8 mouse cellular contexts compared by ENCODE assay signal in the genomic region with DNA sequence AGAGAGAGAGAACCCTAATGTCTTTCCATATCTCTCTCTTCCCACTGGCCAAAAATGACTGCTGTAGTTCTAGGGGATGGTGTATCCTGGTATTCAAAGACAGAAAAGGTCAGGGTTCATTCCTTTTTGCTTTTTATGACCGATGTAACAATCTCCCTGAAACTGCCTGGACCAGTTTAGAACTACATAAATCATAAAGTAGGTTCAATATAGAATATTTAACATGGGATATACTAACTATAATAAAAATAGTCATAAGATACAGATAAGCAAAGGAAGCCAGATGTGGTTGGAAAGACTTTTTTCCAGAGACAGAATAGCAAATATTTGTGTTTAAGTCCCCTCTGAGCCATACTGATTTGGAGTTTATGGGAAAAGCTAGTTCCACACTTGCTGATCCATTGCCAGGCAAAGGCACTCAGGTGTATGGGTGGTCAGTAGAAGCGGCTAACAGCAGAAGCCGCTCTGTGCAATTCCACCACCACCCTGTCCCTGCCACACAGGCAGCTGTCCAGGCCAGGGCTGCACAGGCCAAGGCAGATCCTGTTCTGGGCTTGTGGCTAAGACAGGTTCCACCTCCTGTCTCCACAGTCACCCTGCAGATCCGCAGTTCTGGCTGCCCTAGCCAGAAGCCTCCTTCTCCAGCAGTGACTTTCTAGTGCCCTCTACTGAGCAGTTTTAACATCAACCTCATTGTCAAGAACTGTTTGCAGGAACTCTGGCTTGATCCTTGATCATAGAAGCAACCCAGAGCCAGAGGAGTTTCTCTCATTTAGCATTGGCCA. TPM values are rescaled to one million over a fixed set of nuclear protein-coding genes. Genes with fewer than 3 reads are reported as not detected.
DNase-seq lines count a peak whose midpoint lies in the region; ATAC-seq lines count a peak whose summit lies in the region.

No protein-coding gene starts in this region.

- no peaks in the 10 kb centered on the region for H3K9me3 ChIP-seq in intestine, embryonic 16.5 days (ENCODE audit: control insufficient read depth, low read length)
- H3K9me3 ChIP-seq in midbrain, embryonic 15.5 days: no peaks in the 10 kb centered on the region
- H3K9me3 ChIP-seq in stomach, embryonic 16.5 days (replicated peaks; ENCODE audit: control insufficient read depth, low read length): no peaks in the 10 kb centered on the region

- DNase-seq in thymus, postnatal 0 days (ENCODE audit: low spot score): peak; percentile 14
- DNase-seq in thymus, postnatal 36 days: no peak
- peak; percentile 84 for DNase-seq in embryo, embryonic 10.5 days (ENCODE audit: low spot score)
- peak; percentile 10 to 16 for DNase-seq in gastrocnemius, postnatal 36 days
- DNase-seq in left cerebral cortex, postnatal 14 days (ENCODE audit: low spot score in 2 of 2): peak; percentile 65 to 71

- intact Hi-C loops in gastrocnemius, postnatal 36 days (cut with DNase I): no loop called here
- intact Hi-C loops in left cerebral cortex, postnatal 14 days (cut with DNase I): loop anchor here (5.0 kb wide), 1 partner anchor 861 kb away; the partner anchor contains the start of gene Epha3

- ATAC-seq in intestine, embryonic 16.5 days: peak; percentile 89
- peak; percentile 94 for ATAC-seq in midbrain, embryonic 15.5 days (replicated peaks)
- peak; percentile 77 for ATAC-seq in stomach, embryonic 16.5 days (ENCODE audit: insufficient read depth, low FRiP score)

- H3K4me1 ChIP-seq in intestine, embryonic 16.5 days (ENCODE audit: control insufficient read depth, insufficient read depth, low read length): 0 out of 2 replicates have a peak, but pooled peaks cover 5% of the 10 kb centered on the region
- H3K4me1 ChIP-seq in midbrain, embryonic 15.5 days: no peaks in the 10 kb centered on the region
- H3K4me1 ChIP-seq in stomach, embryonic 16.5 days (ENCODE audit: control insufficient read depth, insufficient read depth, low read length): peaks cover 3% of the 10 kb centered on the region; the same call in 1 of the 2 replicates

- H3K9ac ChIP-seq in intestine, embryonic 16.5 days (ENCODE audit: low read depth, low read length): no peak overlapping the region
- no peak overlapping the region for H3K9ac ChIP-seq in midbrain, embryonic 15.5 days
- no peak overlapping the region for H3K9ac ChIP-seq in stomach, embryonic 16.5 days (ENCODE audit: low read length)

- 27% methylated on average over 4 of the region's 4 CpGs for WGBS in intestine, embryonic 16.5 days
- 49% methylated on average over 4 of the region's 4 CpGs for WGBS in midbrain, embryonic 15.5 days
- 31% methylated on average over 4 of the region's 4 CpGs for WGBS in stomach, embryonic 16.5 days

- H3K4me2 ChIP-seq in intestine, embryonic 16.5 days (ENCODE audit: low read depth, low read length): no peak overlapping the region
- no peak overlapping the region for H3K4me2 ChIP-seq in midbrain, embryonic 15.5 days
- H3K4me2 ChIP-seq in stomach, embryonic 16.5 days (ENCODE audit: low read depth, low read length): no peak overlapping the region

- H3K36me3 ChIP-seq in intestine, embryonic 16.5 days (ENCODE audit: control insufficient read depth, insufficient read depth, low read length): no peaks in the 10 kb centered on the region
- H3K36me3 ChIP-seq in midbrain, embryonic 15.5 days (replicated peaks): no peaks in the 10 kb centered on the region
- H3K36me3 ChIP-seq in stomach, embryonic 16.5 days (ENCODE audit: control insufficient read depth, insufficient read depth, low read length): no peaks in the 10 kb centered on the region

- H3K27ac ChIP-seq in intestine, embryonic 16.5 days (ENCODE audit: low read length): no peak overlapping the region
- H3K27ac ChIP-seq in midbrain, embryonic 15.5 days: no peak overlapping the region
- H3K27ac ChIP-seq in stomach, embryonic 16.5 days (ENCODE audit: low read length): no peak overlapping the region

- no peak overlapping the region for H3K4me3 ChIP-seq in intestine, embryonic 16.5 days (ENCODE audit: low read length)
- H3K4me3 ChIP-seq in midbrain, embryonic 15.5 days: no peak overlapping the region
- no peak overlapping the region for H3K4me3 ChIP-seq in stomach, embryonic 16.5 days (replicated peaks; ENCODE audit: low read length)

- no peaks in the 10 kb centered on the region for H3K27me3 ChIP-seq in intestine, embryonic 16.5 days (replicated peaks; ENCODE audit: control insufficient read depth, insufficient read depth, low read length)
- no peaks in the 10 kb centered on the region for H3K27me3 ChIP-seq in midbrain, embryonic 15.5 days (replicated peaks)
- no peaks in the 10 kb centered on the region for H3K27me3 ChIP-seq in stomach, embryonic 16.5 days (ENCODE audit: control insufficient read depth, insufficient read depth, low read length)

RNA-seq across cellular contexts. Expression of gene 4930453N24Rik, which starts 47.5 kb away (rescaled TPM):
- 23.4 and 25.1 TPM in 2 replicates for polyA plus RNA-seq in thymus, postnatal 0 days (2015; fragmentation: Nextera tagmentation; extraction: Ambion mirVana)
- 10 to 100 TPM; 36.6 to 44.8 TPM for total RNA-seq in gastrocnemius, postnatal 36 days (2021)
- 14.9 and 16.4 TPM in 2 replicates for polyA plus RNA-seq in intestine, embryonic 16.5 days (2015; fragmentation: Nextera tagmentation; extraction: Ambion mirVana)
- 10 to 100 TPM; 19.9 to 21.3 TPM for total RNA-seq in left cerebral cortex, postnatal 14 days (2021)
- polyA plus RNA-seq in midbrain, embryonic 15.5 days (2015; fragmentation: Nextera tagmentation; extraction: Ambion mirVana): 16.5 and 17.8 TPM in 2 replicates
- 19.4 and 21.4 TPM in 2 replicates for polyA plus RNA-seq in stomach, embryonic 16.5 days (2015; fragmentation: Nextera tagmentation; extraction: Ambion mirVana)

Comparison
In these comparisons a context has a peak if more than half of its experiments do, and no peak if none do; other contexts are left out.
1. DNase-seq: peak in thymus, postnatal 0 days (single experiment), embryo, embryonic 10.5 days (single experiment), gastrocnemius, postnatal 36 days (2 of 2) and left cerebral cortex, postnatal 14 days (2 of 2); none in thymus, postnatal 36 days (0 of 2).
2. Peak in every context shown above with its lines, with median percentiles within 50 percentile points of each other: ATAC-seq.